Mouse (Mus musculus): ENCODE data around the gene Cux1.

The Cux1 gene

DNA sequence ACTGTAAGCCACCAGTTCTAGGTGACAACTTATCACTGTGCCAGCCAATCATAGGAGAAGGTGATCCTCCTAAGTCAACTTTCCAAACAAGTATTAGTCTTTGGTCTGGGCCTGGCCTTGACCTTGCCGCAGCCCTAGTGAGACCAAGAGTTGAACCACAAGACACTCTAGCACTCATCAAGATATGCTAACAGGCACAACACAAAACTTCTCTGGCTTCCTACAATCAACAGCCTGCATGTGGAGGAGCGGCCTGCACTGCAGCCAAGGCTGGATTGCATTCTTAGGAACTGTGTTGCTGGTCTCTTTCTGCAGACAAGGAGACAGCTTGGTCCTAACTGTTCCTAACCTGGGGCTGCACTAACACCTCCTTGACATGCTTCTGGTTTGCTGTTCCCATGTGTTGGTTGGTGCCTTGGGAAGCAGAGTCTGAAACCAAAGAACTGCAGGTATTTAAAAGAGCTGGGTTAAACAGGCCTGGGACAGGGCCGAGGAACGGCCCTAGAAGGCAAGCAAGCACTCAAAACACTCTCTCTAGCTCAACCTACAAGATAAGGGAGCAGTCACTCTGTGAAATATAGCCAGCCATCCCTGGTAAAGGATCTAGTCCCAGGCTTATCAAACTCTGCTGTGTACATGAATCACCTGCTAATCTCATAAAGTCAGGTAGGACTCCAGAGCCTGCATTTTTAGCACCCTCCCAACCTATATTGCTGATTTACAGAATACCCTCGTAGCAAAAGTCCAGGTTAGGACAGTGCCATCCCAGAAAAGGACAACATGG lies 27.0 kb downstream of the Cux1 start:
- no peak for DNase-seq (ENCODE audit: low spot score in 2 of 2)

DNA sequence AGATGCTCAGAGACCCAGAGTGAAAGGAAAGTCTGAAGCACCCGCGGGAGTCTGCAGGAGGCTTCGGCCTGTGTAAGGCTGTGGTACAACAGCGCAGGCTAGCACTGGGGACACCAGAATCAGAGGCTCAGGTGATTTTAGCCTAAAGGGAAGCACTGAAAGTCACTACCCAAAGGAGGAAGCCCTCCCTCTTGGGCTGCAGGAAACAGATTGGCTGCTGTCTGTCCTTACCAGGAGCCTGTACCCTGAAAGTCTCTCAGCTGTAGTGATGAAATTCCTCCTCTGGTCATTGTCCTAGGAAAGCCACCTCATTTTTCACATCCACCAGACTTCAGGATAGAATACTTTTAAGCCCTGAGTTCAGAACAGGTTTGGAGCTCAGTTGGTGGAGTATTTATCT lies 30.5 kb downstream of the Cux1 start:
- no peak for DNase-seq (ENCODE audit: low spot score in 2 of 2)

DNA sequence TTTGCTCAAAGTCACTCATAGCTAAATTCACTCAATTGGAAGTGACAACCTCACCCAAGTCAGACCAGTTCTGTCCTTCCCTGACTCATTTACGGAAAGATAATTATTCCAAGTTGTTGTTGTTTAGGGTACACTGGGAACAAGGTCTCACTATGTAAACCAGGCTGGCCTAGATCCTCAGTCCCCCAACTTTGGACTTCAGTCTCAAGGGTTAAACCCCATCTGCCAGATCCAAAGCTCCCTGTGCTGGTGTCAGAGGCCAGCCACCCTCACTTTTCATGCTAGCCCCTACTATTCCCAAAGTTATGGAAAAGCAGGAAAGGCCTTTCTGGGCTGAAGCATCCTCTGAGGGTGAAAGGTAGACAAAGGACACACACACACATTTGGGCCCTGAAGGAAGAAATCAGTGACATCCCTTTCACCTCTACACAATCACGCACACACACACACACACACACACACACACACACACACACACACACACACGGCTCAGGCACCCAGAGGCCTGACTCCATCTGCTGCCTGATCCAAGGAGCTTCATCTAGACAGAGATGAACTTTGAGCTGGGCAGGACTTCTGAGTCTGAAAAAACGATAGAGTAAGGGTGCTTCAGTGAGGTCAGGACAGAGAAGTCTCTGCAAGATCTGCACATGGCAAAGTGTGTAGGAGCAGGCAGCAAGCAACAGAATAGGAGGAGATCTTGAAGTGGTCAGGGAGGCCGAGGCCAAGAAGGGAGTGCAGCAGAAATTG lies 31.1 kb downstream of the Cux1 start:
- DNase-seq (ENCODE audit: low spot score in 2 of 2) = no peak

DNA sequence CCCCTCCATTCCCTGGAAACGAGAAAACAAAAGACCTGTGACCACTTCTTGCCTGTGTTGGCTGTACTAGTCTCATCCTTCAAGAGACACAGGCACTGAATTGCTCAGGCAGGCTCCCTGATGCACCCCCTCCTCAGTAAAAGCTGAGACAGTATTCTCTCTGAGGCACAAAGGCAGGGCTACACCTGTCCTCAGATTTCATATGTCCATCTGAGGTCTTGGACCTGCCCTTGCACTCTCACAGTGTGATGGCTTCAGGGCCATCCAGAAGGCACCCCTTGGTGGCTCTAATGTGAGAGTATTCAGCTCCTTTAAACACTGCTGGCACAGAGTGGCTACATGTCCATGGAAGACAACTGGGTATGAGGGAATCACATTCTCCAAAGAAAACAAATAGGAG lies 32.1 kb downstream of the Cux1 start:
- no peak for DNase-seq (ENCODE audit: low spot score in 2 of 2)

DNA sequence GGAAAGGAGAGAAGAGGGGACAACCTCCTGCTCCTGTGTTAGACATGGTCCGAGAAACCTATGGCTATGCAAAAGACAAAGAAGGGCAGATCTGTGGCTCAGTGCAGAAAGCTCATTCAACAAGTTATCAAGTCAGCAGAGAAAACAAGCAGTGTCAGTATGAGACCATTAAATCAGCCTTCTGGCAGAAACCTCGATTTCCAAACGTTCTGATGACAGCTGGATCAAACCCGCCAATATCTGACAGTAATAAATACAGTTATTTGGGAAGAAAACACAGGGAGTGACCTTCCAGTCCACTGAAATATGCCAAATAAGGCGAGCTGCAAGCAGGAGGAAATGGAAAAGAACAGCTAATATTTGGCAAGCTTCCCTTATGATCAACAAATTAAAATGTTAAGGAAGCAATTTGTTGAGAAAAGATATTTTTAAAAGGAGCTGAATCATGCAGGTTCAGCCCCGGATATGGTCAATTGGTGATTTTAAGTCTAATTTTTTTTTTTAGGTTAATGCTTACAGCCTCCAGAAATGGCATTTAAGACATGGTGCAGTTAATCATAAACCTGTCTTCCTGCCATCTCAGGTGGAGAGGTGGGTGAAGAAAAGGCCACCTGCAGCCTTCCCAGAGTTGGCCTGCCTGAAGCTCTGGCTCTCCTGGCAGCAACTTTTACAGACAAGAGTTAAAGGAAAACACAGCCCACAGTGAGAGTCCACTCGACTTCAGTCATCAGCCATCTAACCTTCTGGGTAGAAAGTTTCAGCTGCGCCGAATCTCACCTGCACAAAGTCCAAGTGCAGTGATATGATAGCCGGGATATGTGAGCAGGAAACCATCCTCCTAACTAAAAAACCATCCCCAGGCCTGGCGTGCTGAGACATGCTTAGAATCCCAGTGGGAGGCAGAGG lies 33.7 kb downstream of the Cux1 start:
- DNase-seq (ENCODE audit: low spot score in 2 of 2) = no peak

DNA sequence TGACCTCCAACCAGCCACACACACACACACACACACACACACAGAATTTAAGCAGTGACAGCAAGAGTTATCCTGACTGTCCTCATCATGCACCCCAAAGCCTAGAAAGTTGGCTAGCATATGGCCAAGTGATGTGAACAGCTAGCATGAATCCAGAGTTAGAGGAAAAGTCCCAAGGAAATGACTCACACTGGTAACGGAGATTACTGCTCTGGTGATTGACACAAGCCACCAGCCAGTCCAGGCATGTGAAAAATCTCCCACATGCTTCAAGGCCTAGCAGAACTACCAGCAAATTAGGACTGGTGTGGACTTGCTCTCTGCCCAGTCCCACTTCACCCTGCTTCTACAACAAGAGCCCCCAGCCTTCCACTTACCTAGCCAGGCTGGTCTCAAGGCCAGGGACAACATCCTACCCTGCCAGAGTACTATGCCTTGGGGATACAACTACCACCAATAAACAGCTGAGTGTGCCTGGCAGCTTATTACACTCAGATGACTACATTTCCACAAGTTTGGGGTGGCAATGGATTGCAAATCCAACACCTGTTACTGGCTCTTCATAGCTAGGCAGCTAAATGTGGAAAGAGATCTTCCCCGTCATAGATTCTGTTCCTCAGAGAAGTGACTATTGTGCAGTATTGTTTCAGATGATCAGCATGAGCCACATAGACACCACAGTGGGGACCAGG lies 35.5 kb downstream of the Cux1 start:
- DNase-seq (ENCODE audit: low spot score in 2 of 2) = peak in 1 of 2 experiments; percentile 44

DNA sequence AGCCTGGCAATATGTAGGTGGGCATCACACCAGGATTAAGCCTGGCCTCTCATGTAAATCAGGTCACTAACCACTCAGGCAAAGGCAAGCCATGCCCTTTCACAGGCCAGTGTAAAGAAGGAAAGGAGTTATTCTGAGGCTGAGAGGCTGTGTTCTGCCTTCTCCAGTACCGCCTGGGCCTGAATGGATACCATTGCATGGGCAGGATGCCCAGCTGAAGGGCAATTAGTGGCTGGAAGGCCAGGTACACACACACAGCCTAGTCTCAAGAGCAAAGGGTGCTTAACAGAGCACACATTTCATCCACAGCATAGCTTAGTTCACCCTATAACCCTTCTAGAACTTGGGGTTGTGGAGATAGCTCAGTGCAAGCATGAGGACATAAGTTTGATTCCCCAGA lies 36.4 kb downstream of the Cux1 start:
- no peak for DNase-seq (ENCODE audit: low spot score in 2 of 2)

DNA sequence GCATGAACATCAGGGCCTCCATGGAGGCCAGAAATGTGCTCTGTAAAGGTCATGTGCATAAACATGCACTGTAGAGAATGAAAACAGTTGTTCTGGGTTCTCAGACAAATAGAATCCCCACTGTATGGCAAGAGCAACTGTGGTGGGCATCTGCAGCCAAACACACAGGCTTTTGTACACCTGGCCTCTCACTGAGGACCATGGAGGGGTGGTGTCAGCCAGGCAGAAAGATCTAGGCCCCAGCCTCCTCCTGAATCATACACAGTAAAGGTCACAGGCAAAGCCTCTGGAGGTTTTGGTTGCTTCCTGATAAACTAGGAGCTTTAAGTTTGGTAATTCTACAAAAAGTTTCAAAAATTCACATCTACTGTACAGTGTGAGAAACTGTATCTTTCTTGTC lies 38.1 kb downstream of the Cux1 start:
- DNase-seq (ENCODE audit: low spot score in 2 of 2) = no peak

DNA sequence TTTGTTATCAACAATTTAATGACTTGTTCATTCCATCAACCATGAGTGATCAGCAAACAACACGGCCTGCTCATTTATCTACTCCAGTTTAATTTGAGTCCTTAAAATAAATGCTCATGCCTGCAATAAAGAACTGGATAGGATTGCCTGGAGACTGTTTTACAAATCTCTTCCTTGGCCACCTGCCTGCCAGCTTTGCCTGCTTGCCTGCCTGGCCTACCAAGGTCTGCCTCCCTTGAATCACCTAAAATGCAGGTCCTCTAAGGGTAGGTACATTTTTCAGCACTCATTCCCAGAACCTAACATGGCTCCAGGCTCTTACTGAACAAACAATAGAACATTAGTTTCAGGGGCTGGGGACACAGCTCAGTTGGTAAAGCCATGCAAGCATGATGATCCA lies 39.4 kb downstream of the Cux1 start:
- no peak for DNase-seq (ENCODE audit: low spot score in 2 of 2)

DNA sequence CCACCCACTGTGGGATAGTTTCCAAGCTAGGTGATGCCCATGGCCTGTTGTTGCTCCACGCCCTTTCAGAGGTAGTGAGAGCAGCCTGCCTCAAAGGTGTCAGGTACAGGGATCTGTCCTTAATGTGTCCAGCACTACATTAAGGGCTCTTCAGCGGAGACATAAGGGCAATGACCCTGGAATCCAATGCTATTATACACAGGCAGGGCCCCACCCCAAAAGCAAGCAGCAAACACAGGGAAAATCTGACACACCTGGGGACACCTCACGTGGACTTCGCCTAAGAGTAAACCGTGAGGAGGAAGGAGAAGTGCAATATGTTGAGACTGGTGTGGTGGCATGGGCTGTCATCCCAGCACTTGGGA lies 40.8 kb downstream of the Cux1 start:
- no peak for DNase-seq (ENCODE audit: low spot score in 2 of 2)

DNA sequence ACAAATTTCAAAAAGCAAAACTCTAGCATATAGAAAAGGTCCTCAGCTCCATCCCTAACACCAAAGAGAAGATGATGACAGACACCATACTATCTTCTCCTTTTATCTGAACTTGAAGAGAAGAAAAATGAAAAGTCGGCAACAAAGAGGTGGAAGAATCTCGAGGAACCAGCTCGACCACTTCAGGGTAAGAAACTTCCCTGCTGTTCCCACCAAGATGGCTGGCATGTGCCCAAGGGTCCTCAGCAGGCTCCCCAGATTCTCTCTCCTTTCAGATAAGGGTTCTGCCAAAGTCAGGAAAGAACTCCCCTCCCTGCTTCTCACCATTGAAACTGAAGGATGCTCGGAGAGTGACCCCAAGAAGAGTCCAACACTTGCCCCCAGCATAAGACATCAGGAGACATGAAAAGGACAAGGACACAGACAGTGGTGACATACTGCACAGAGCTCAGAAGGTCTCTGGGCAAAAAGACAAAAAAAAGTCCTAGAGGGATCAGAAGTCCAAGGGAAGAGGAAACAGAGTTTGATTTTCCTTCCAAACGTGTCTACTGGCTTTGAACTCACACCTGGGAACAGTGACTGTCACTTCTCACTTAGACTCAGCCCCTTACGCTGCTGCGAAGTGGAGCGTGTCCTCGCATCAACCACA lies 41.3 kb downstream of the Cux1 start:
- no peak for DNase-seq (ENCODE audit: low spot score in 2 of 2)

DNA sequence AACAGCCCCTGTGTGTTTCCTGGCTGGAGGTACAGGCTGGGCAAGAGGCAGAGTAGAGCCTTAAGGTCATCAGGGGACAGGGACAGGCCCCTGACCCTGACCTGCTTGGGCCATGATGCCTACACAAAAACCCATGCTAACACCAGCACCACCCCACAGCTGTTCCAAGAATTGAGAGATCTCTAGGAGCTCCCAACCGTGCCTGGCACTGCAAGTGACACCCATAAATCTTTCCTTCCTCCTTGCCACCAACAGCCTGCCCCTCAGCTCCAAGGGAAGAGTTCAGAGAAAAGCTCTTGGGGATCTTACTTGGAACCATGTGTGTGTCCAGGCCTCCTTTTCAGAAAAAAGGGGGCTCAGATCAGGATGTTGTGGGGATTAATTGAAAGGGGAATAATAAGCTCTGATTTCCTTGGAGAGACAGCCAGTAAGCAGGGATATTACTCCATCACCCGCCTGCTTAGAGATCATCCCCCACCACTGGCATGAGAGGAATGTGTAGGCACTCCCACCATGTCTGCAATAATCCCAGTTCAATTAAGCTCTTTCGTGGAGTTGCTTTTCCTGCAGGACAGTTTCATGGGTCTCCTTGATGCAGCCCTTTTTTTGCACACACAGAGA lies 44.3 kb downstream of the Cux1 start:
- no peak for DNase-seq (ENCODE audit: low spot score in 2 of 2)

DNA sequence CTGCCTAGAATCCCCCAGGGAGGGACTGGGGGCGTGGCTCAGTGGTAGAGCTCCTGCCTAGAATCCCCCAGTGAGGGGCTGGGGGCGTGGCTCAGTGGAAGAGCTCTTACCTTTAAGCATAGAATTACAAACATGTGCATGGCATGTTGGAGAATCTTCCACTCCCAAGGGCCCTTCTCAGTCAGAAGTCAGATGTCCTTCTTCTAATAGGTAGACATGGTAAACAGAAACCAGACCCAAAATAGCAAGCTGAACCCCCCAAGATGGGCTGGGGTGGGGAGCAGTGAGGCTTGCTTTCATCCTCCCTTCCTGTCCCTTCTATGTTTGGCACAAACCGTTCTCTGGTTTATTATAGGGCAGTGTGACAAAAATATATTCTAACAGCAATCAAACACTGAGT lies 45.6 kb downstream of the Cux1 start:
- DNase-seq (ENCODE audit: low spot score in 2 of 2) = no peak

DNA sequence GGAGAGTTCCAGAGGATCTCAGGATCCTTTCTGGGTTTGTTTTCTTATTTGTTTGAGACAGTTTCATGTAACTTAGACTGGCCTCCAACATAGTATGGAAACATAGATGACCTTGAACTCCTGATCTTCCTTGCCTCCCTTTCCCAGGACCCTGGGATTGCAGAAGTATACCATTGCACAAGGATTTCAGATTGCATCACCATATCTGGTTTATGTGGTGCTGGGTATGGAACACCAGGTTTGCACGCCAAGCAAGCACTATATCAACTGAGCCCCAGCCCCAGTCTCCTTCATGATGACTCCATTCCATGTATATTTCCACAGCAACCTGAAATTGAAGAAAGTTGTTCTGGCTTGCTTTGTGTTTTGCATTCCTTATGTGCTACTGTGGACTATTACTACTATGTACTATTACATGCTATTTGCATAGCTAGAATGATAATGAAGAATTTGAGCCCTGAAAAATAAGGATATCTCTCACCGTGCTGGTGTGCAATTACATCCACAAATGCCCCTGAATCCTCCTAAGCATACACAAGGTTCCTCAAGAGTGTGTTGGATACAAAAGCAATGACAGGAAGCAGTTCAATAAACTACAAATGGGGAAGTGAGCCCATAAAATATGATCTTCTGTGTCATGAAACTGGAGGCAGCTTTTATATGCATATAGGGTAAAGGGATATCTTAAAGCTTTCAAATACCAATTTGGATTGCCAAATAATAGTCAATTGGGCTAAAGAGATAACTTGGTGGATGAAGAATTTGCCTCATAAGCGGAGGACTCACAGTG lies 48.4 kb downstream of the Cux1 start:
- DNase-seq (ENCODE audit: low spot score in 2 of 2) = no peak

DNA sequence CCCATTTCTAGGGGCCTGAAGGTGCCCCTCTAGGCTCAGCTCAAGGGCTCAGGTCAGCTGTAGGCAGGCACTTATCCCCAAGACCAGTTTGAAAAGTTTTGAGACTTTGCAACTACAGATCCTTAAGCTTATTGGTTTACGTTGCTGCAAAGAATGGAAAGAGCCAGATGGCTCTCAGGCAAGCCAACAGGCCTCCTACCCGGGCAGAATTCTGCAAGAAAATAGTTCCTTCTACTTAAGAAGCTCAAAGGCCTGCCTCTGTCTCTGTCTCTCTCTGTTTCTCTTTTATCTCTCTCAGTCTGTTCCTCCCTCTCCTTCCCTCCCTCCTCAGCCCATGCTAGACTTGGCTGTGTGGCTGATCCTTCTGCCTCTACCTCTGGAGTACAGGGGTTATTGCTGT lies 49.8 kb downstream of the Cux1 start:
- DNase-seq (ENCODE audit: low spot score in 2 of 2) = no peak

DNA sequence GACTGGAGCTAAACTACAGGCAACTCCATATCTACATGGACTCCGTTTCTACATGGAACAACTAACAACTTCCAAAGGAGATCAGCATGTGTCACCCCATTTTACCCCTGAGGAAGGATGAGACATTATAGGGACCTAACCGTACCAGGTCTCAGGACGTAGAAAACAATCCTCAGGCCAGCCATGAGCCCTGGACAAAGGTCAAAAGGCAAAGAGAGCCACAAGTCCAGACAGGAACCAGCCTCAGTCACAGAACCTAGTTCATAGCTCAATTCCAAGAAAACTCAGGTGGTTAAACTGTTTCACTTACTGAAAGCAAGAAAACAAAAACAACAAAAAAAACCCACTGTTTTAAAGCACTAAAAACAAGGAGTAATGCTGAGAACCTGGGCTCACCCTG lies 50.7 kb downstream of the Cux1 start:
- no peak for DNase-seq (ENCODE audit: low spot score in 2 of 2)

DNA sequence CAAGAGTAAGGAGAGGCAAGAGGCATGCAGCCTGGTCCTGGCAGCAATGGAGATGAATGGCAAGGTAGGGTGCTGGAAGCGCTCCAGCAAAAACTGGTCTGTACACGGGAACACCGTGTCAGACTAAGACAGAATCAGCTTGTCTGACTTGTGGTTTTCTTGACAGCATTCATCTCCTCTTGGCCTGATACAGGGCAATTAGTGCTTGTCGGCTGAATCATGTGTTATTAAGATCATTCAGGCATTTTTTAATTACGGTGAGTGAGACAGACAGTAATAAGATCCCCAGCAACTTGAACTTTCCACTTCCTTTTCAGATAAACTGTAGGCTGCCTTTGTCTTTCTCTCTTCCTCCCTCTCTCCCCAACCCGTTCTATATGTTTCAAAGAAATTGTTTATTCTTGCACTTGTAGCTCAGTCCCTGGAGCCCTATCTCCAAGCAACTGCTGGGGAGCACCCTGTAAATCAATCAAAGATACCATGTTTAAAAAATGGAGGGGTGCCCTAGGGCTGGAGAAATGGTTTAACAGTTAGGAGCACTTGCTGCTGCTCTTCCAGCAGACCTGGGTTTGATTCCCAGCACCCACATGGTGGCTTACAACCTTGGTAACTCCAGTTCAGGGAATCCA lies 53.1 kb downstream of the Cux1 start:
- peak; percentile 44 to 45 for DNase-seq (ENCODE audit: low spot score in 2 of 2)

DNA sequence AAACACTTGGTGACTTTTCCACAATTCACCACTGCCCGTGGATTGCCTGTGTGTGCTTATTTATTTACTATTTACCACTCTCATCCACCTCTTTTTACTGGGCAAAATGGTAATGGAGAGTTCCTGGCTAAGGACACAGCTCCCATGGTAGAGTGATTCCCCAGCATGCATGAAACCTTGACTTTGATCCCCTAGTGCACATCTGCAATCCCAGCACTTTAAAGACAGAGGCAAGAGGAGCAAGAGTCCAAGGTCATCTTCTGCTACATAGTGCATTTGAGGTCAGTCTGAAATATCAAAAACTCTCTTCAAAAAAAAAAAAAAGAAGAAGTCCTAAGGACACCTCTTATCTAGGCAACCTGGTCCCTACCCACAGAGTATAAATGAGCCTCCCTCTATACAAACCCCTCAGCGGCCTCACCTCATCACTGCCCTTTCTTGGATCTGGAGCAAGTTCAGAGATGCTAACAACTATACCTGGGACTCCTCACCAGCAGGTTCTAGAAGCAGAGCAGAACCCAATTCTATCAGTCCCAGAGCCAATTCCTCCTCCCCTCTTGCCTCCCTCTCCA lies 55.1 kb downstream of the Cux1 start:
- DNase-seq (ENCODE audit: low spot score in 2 of 2) = no peak

DNA sequence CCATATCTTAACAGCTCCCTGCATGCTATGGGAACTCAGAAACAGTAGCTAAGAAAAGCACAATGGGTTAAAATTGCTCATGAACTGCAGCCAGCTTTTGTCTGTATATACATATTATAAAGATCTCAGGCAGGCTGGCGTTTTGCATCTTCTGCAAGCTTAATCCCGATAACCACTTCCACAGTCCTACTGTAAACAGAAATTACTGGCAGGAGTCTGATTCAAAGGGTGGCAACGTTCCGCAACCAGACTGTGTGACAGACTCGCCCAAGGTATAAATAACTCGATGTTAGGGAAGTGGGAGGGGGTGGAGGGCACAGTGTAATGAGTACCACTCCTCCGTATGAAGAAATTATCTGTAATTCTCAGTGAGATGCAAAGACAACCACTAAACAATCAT lies 55.9 kb downstream of the Cux1 start:
- DNase-seq (ENCODE audit: low spot score in 2 of 2) = no peak

Measured in urinary bladder, postnatal 36 days (tissue).